Mouse (Mus musculus) embryo, embryonic 9.5 days (tissue): ENCODE results near the gene Aldh1l1.
"Not testable (repeated sequence)": the region's sequence is repeated elsewhere in the genome, so short reads cannot be mapped to it uniquely, and the experiment has no call there.

Source experiments
- DNase-seq: peaks from one replicate; pipeline ENCODE4 v3.0.0-alpha.2; 2017; ENCODE audit errors: extremely low spot score

The Aldh1l1 gene

GRCm38 (mm10) chr6:90620791-90621583 lies 134.8 kb downstream of the Aldh1l1 start:
- no peak for DNase-seq

- DNase-seq = no peak
These were observed 135.3 kb downstream of the Aldh1l1 start for GRCm38 (mm10) chr6:90621584-90621890.

GRCm38 (mm10) chr6:90622758-90623455 lies 136.7 kb downstream of the Aldh1l1 start:
- no peak for DNase-seq

GRCm38 (mm10) chr6:90623456-90623836 lies 137.2 kb downstream of the Aldh1l1 start:
- DNase-seq = no peak

GRCm38 (mm10) chr6:90624184-90624583 lies 138.0 kb downstream of the Aldh1l1 start:
- no peak for DNase-seq

- DNase-seq = no peak
These were observed 138.5 kb downstream of the Aldh1l1 start for GRCm38 (mm10) chr6:90624733-90625132.

GRCm38 (mm10) chr6:90625207-90625994 lies 139.2 kb downstream of the Aldh1l1 start:
- no peak for DNase-seq

GRCm38 (mm10) chr6:90627556-90627955 lies 141.3 kb downstream of the Aldh1l1 start:
- DNase-seq = no peak

GRCm38 (mm10) chr6:90629506-90629905 lies 143.3 kb downstream of the Aldh1l1 start:
- DNase-seq = no peak

- no peak for DNase-seq
These were observed 144.2 kb downstream of the Aldh1l1 start for GRCm38 (mm10) chr6:90630427-90630826.

GRCm38 (mm10) chr6:90632526-90632925 lies 146.3 kb downstream of the Aldh1l1 start:
- not testable (repeated sequence) for DNase-seq

GRCm38 (mm10) chr6:90635081-90635480 lies 148.9 kb downstream of the Aldh1l1 start:
- DNase-seq = no peak

- no peak for DNase-seq
These were observed 149.4 kb downstream of the Aldh1l1 start for GRCm38 (mm10) chr6:90635611-90636010.

GRCm38 (mm10) chr6:90643057-90643456 lies 156.8 kb downstream of the Aldh1l1 start:
- DNase-seq = no peak

- DNase-seq = no peak
These were observed 158.7 kb downstream of the Aldh1l1 start for GRCm38 (mm10) chr6:90644965-90645364.

- DNase-seq = no peak
These were observed 162.2 kb downstream of the Aldh1l1 start for GRCm38 (mm10) chr6:90648391-90648790.

- DNase-seq = no peak
These were observed 163.1 kb downstream of the Aldh1l1 start for GRCm38 (mm10) chr6:90649279-90649678.
